Mouse (Mus musculus) splenic B cell, adult 2 months (primary cell): ENCODE results near the gene Ogfod2.
A peak's percentile ranks its signal among the peaks of the same experiment; 100 is the strongest.

Experiments
- DNase-seq: peaks from one replicate; pipeline ENCODE4 v3.0.0-alpha.2; 2011; ENCODE audit warnings: low read depth, low spot score
- H3K27me3 ChIP-seq: 2 replicates; pipeline ENCODE4 v1.6.1; 2012; ENCODE audit warnings: mild to moderate bottlenecking, low read length, moderate library complexity, mixed read lengths; ENCODE audit not compliant: control insufficient read depth, poor library complexity, insufficient read depth, severe bottlenecking
- H3K36me3 ChIP-seq: 2 replicates; pipeline ENCODE4 v1.6.1; 2012; ENCODE audit warnings: mild to moderate bottlenecking, low read length, moderate library complexity, mixed read lengths; ENCODE audit not compliant: control insufficient read depth, poor library complexity, insufficient read depth, severe bottlenecking

Gene Ogfod2

DNA sequence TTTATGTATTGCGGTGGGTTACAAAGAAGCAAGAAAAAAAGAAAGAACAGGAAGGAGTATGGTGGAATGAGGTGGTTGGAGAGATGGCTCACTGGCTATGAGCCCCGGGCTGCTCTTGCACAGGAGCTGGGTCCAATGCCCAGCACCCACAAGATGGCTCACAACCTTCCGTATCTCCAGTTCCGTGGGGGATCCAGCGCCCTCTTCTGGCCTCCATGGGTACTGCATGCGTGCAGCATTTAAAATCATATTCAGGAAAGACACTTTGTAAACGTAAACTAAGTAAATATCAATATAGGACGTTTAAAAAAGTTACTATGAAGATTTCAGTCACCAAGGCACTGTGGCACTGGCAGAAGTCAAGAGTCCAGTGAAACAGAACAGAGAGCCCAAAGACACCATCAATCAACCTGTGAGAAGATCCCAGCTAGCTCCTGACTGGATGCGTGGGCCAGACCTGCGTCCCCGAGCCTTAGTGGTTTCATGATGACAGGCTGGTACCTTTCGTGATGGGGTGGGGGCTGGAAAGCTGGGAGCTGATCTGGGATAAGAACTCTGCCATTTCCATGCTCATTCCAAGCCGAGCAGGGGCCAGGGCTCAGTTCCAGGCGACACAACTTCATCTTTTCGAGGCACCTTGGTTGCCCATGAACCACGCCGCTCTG lies 888 bp upstream of the Ogfod2 start:
- Histone ChIP-seq H3K27me3 (no peaks in the 10 kb centered on the region), H3K36me3 (no peaks in the 10 kb centered on the region)
- peak; percentile 76 for DNase-seq

DNA sequence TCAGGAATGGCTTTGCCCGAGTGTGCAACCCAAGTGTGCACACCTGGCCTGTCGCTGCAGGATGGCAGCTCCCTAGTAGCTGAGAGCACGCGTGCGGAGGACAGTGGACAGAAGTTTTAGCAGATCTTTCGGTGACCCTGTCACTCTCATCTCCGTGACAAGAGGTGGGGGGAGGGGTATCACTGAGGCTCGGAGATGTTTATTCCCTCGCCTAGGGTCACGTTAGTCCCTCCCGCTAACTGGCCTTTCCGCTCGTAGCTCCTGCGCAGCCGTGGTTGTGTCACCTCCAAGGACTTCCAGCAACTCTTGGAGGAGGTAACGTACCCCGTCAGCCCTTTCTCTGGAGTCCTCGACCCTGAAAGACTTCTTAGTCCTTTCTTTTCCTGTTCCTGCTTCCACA lies 434 bp downstream of the Ogfod2 start:
- Histone ChIP-seq H3K36me3 (no peaks in the 10 kb centered on the region; the same call in 1 of the 2 replicates), H3K27me3 (no peaks in the 10 kb centered on the region)
- DNase-seq = no peak

DNA sequence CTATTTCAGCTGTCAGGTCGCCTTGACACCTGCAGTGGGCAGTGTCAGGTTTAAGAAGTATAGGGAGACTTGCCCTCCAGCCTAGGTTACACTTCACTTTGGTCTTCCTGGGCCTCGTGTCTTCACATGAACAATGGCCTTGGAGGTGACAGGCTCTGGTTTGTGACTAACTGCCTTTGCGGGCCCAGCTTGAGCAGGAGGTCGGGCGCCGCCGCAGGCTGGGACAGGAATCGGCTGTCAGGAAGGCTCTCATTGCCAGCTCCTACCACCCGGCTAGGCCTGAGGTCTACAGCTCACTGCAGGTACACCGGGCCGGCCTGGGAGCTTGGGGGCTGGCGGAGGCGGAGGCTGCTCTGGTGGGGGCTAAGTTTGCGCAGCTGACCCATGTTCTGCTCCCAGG lies 933 bp downstream of the Ogfod2 start:
- H3K27me3 ChIP-seq = no peaks in the 10 kb centered on the region
- peak; percentile 66 for DNase-seq
- no peaks in the 10 kb centered on the region; the same call in 1 of the 2 replicates for H3K36me3 ChIP-seq

DNA sequence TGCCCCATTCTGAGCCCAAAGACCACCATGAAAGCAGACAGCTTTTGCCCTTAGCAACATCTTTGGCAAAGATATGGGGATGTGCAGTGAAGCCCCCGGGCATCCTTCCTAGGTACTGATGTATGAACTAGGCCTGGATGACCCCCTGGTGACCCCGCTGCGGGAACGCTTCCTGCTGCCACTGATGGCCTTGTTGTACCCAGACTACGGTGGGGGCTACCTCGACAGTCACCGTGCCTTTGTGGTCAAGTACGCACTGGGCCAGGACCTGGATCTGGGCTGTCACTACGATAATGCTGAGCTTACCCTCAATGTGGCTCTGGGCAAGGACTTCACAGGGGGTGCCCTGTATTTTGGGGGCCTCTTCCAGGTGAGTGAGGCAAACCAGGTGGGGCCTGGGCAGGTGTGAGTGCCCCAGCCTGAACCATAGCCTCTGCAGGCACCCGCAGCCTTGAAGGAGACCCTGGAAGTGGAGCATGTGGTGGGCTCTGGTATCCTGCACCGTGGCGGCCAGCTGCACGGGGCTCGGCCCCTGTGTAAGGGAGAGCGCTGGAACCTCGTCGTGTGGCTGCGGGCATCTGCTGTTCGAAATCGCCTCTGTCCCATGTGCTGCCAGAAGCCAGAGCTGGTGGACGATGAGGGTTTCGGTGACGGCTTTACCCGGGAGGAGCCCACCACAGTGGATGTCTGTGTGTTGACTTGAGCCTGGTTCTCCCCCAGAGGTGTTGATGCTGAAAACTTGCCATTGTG lies 2.4 kb downstream of the Ogfod2 start:
- no peaks in the 10 kb centered on the region for H3K27me3 ChIP-seq
- DNase-seq = no peak
- no peaks in the 10 kb centered on the region; the same call in 1 of the 2 replicates for H3K36me3 ChIP-seq

DNA sequence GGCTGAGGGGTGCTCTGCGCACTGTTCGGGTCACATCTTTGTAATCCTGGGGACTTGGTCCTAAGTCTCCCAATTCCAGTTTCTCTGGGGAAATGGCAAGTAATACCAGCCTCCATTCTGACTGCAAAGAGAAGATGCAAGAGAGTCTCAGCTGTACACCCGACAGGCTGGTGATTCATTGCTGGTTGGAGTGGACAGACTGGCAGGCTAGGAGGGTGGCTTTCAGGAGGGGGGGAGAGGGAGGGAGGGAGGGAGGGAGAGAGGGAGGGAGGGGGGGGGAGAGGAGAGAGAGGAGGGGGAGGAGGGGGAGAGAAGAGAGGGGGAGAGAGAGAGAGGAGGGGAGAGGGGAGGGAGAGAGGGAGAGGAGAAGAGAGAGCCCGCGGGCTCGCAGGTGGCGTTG lies 3.4 kb downstream of the Ogfod2 start:
- no peak for DNase-seq
- H3K27me3 ChIP-seq = no peaks in the 10 kb centered on the region

DNA sequence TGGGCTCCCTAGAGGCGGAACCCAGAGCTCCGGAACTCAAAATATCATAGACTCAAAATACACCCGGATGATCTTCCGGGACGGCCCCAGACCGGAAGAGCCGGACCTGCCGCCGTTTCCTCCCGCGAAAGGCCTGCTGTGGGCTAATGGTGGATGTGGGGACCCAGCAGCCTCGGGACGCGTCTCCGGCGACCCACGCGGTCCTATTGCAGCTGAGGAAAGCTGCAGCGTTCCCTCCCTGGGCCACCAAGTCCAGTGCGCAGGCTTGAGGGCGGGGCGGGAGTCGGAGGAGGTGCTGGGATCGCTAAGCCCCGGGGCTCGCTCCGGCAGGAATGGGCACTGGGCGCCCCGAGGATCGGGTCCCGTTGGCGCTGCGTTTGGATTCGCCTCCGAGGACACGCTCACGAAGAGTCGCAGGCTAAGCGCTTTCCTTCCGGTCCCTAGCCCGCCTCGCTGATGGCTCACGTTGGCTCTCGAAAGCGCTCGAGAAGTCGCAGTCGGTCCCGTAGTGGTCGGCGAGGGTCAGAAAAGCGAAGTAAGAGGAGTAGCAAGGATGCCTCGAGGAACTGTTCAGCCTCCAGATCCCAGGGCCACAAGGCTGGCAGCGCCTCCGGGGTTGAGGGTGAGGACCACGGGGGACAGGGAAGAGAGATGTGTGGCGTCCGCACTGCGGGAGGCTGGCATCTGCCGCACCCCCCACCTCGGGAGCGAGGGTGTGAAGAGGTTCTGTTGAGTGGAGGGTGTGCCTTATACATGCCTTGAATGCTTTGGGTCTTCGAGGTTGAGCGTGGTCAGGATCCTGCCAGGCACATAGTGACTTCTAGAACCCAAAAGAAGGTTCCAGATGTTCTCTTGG lies 4.1 kb downstream of the Ogfod2 start, which contains the start of gene Arl6ip4:
TSS of gene Arl6ip4 (plus strand) at position 100 of the 856 bp plus-strand sequence.
- Histone ChIP-seq H3K36me3 (no peaks in the 10 kb centered on the region; the same call in 1 of the 2 replicates), H3K27me3 (no peaks in the 10 kb centered on the region)
- DNase-seq = peak; percentile 81

More for the DNA sequence above, 3.4 kb downstream of the Ogfod2 start:
- no peaks in the 10 kb centered on the region; the same call in 1 of the 2 replicates for H3K36me3 ChIP-seq

DNA sequence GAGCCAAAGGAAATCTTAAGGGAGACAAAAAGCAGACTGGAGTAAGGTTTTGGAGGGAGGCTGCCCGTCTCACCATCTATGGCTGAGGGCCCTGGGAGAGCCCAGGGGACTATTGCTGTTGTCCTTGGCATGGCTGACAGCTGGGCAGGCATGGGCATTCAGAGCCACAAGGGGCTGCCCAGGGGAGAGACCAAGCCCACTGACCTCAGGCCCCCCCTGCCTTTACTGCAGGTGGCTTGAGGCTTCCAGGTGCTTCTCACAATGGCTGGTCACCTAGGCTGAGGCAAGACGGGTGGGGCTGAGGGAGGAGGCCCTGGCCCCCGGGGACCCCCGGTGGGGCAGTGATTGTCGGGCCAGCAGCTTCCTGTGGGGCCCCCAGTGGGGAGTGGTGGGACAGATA lies 7.1 kb downstream of the Ogfod2 start:
- H3K36me3 ChIP-seq = peaks cover 2% of the 10 kb centered on the region
- no peaks in the 10 kb centered on the region for H3K27me3 ChIP-seq
- DNase-seq = no peak

DNA sequence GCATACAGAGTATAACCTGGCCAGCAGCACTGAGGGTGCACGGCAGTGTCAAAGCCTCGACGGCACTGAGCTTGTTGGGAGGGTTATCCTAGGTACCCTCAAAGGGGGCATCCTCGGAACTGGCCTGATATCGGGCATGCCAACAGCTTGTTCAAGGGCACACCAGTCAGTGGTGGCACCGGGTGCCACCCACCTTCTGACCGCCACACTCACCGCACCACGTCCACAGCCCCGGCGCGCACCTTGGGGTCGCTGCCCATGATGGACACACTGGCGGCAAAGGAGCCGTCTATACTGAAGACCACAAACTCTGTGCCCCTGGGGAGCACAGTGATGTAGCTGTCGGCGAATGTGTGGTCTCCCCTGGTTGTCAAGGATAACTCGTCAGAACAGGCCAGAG lies 10.3 kb downstream of the Ogfod2 start:
- DNase-seq = no peak
- no peaks in the 10 kb centered on the region for H3K27me3 ChIP-seq
- peaks cover 4% of the 10 kb centered on the region for H3K36me3 ChIP-seq

DNA sequence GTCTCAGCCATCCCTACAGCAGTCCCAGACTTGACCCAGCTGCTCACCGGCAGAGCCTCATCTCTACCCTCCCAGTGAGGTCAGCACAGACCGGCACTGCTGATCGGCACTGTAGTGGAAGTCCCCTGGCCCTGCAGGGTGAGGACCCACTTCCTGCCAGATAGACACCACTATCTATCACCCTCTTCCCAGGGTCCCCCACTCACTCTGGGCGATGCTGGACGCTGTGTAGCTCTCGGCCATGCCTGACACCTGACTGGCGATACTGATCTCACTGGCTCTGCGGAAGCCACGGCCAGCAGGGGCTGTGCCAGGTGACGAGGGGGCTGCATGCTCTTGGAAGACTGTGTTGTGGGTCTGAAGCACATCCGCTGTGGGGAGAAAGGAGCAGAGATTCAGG lies 13.0 kb downstream of the Ogfod2 start:
- DNase-seq = no peak

DNA sequence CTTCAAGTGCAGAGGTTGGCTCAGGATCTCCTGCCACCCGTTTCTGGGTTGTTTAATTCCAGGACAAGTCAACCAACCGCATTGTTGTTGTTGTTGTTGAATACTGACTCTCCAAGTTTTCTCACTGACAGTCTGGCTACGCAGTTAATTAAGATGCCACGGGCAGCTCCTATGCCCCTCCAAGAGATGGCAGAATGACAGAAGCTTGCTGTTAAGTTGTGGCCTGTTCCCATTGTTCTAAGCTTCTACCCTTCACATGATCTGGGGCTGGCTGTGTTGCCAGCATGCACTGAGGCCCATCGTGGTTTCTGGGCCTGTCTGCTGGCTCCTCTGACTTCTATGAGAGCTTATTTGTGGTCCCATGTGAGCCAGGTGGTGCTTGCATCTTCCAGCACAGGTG lies 22.2 kb downstream of the Ogfod2 start:
- DNase-seq = no peak
- H3K36me3 ChIP-seq = peaks cover 2% of the 10 kb centered on the region; the same call in 1 of the 2 replicates
- no peaks in the 10 kb centered on the region for H3K27me3 ChIP-seq

More for the DNA sequence above, 13.0 kb downstream of the Ogfod2 start:
- H3K36me3 ChIP-seq = peaks cover 8% of the 10 kb centered on the region
- H3K27me3 ChIP-seq = no peaks in the 10 kb centered on the region

DNA sequence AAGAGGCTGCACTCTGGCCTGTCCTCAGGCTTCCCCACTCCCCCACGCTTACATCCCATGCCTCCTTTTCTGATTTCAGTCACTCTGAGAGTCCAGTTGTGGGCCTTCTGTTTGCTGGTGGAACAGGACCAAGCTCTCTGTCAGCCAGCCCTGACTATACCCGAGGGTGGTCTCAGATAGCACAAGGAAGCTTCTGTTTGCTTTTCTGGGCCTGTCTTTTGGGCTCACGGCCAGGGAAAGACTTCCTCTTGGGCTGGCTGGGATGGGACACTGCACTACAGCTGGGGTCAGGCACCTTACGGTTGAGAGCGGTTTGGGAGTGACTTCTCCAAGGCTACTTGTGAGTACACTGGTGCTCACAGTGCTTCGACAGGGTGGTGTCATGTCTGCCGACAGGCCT lies 26.0 kb downstream of the Ogfod2 start:
- DNase-seq = no peak
- peaks cover 3% of the 10 kb centered on the region; the same call in 1 of the 2 replicates for H3K36me3 ChIP-seq

DNA sequence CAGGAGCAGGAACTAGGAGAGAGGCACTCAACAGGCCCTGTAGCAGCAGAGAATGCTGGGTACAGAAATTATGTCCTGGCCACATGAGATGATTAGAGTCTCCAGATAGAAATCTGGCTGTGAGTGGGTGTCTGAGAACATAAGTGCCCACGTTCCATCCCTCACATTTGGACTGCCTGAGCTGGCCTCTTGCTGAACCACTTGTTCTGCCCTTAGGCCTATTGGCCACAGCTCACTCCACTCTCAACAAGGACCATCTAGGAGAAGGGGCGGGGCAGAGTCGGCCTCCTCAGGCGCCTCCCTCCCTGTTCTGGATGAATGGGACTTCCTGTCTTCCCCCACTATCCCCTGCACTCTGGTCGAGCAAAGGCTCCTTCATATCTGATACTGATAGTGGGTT lies 36.9 kb downstream of the Ogfod2 start:
- no peaks in the 10 kb centered on the region; the same call in 1 of the 2 replicates for H3K36me3 ChIP-seq
- no peaks in the 10 kb centered on the region for H3K27me3 ChIP-seq
- no peak for DNase-seq

More for the DNA sequence above, 26.0 kb downstream of the Ogfod2 start:
- H3K27me3 ChIP-seq = no peaks in the 10 kb centered on the region

DNA sequence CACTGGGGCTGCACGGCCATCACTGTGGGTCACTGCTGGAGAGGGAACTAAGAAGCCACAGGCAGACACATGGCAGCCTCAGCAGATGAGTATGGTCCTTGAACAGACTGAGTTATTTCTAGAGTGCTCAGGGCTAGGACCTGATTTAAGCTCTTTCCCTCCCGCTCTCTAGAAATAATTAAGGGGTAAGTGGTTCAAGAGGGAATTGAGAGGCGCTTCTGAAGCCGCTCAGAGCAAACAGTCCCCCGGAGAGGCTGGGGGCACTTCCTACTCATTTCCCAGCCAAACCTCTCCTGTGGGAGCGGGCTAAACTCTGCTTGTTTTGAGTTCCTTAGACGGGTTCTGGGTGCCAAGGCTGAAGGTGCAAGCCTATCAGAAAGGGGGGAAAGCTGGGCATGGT lies 38.8 kb downstream of the Ogfod2 start:
- no peak for DNase-seq
- H3K27me3 ChIP-seq = no peaks in the 10 kb centered on the region

DNA sequence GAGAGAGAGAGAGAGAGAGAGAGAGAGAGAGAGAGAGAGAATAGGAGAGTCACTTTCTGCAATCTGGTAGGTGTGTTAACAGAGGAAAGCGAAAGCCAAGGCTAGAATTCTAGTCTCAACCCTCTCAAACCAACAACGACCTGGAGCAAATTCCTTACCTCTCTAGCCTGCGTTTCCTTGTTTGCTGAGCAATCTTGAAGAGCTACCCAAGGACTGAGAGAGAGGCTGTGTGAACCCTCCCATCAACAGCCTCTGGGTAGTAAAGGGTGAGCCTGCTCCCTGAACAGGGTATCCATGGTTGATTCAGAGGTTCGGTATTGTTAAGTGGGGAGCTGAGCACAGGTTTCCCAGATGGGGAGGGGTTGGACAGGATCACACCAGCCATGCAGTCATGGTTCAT lies 40.6 kb downstream of the Ogfod2 start:
- H3K36me3 ChIP-seq = no peaks in the 10 kb centered on the region; the same call in 1 of the 2 replicates
- DNase-seq = no peak
- no peaks in the 10 kb centered on the region for H3K27me3 ChIP-seq

More for the DNA sequence above, 38.8 kb downstream of the Ogfod2 start:
- H3K36me3 ChIP-seq = no peaks in the 10 kb centered on the region; the same call in 1 of the 2 replicates
